Mouse (Mus musculus): Measurements from ENCODE around the gene Efs. TPM values are rescaled to one million over a fixed set of nuclear protein-coding genes. Genes with fewer than 3 reads are reported as not detected.

Gene Efs
- polyA plus RNA-seq, 1 experiment from 2014 or later, result 1.5 TPM

GRCm38 (mm10) chr14:54912109-54912850 is 13.6 kb downstream of the Efs start:
- H3K36me3 ChIP-seq, result peaks cover 1% of the 10 kb centered on the region; the same call in 1 of the 2 replicates
- H3K9me3 ChIP-seq (replicated peaks), result no peaks in the 10 kb centered on the region
- WGBS (ENCODE audit: insufficient replicate concordance), result 6% methylated on average over 45 of the region's 69 CpGs
- H3K4me1 ChIP-seq, result peaks cover 12% of the 10 kb centered on the region
- peak overlapping the region; percentile 59 for H3K9ac ChIP-seq
- peak overlapping the region; percentile 62 for H3K4me3 ChIP-seq
- peaks cover 75% of the 10 kb centered on the region for H3K27me3 ChIP-seq (replicated peaks)
- ATAC-seq, result no peak
- H3K27ac ChIP-seq, result no peak overlapping the region
- peak overlapping the region; percentile 82 for H3K4me2 ChIP-seq

GRCm38 (mm10) chr14:54908682-54909081 is 17.2 kb downstream of the Efs start:
- 43% methylated on average over 7 of the region's 7 CpGs for WGBS (ENCODE audit: insufficient replicate concordance)
- no peak for ATAC-seq
- Histone ChIP-seq H3K27me3 (replicated peaks) (peaks cover 45% of the 10 kb centered on the region), H3K36me3 (peaks cover 5% of the 10 kb centered on the region; the same call in 1 of the 2 replicates), H3K27ac (no peak overlapping the region), H3K4me3 (no peak overlapping the region), H3K9ac (no peak overlapping the region), H3K9me3 (replicated peaks) (no peaks in the 10 kb centered on the region), H3K4me2 (no peak overlapping the region), H3K4me1 (peaks cover 12% of the 10 kb centered on the region)

DNA sequence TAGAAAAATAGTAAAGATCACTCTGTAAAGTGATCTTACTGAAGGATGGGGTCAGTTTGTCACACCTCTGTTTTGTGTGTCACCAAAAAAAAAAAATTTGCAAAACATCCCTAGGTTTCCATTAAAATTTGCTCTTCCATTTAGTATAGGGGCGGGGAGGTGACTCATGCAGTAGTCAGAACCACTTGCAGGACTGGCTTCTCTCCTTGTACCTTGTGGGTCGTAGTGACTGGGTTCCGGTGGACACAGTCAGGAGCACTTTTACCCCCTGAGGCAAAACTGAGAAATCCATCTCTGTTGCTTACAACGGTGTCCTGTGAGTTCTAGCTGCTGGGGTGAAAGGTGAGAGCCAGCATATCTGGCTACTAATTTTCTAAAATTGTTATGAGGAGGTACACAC is 22.3 kb downstream of the Efs start:
- ATAC-seq, result no peak
- no peak overlapping the region for H3K27ac ChIP-seq
- 78% methylated on average over 4 of the region's 4 CpGs for WGBS (ENCODE audit: insufficient replicate concordance)
- no peaks in the 10 kb centered on the region for H3K9me3 ChIP-seq (replicated peaks)
- H3K27me3 ChIP-seq (replicated peaks), result no peaks in the 10 kb centered on the region; the same call in 1 of the 2 replicates
- no peak overlapping the region for H3K4me2 ChIP-seq
- H3K4me1 ChIP-seq, result no peaks in the 10 kb centered on the region
- H3K36me3 ChIP-seq, result peaks cover 10% of the 10 kb centered on the region; the same call in 1 of the 2 replicates
- no peak overlapping the region for H3K4me3 ChIP-seq
- H3K9ac ChIP-seq, result no peak overlapping the region

- no peak overlapping the region for H3K4me3 ChIP-seq
- H3K36me3 ChIP-seq, result peaks cover 38% of the 10 kb centered on the region
- WGBS (ENCODE audit: insufficient replicate concordance), result 1% methylated on average over 3 of the region's 3 CpGs
- no peak overlapping the region for H3K27ac ChIP-seq
- H3K4me2 ChIP-seq, result no peak overlapping the region
- H3K27me3 ChIP-seq (replicated peaks), result no peaks in the 10 kb centered on the region
- H3K9ac ChIP-seq, result no peak overlapping the region
- ATAC-seq, result 0 out of 2 replicates have a peak, but pooled peaks have one; percentile 34
- peaks cover 12% of the 10 kb centered on the region for H3K4me1 ChIP-seq
- no peaks in the 10 kb centered on the region for H3K9me3 ChIP-seq (replicated peaks)
Observed at GRCm38 (mm10) chr14:54900383-54900782, 25.5 kb downstream of the Efs start.

GRCm38 (mm10) chr14:54897445-54897844 is 28.5 kb downstream of the Efs start:
- peaks cover 27% of the 10 kb centered on the region for H3K4me1 ChIP-seq
- no peak overlapping the region for H3K4me3 ChIP-seq
- H3K9ac ChIP-seq, result no peak overlapping the region
- no peak overlapping the region for H3K27ac ChIP-seq
- no peaks in the 10 kb centered on the region for H3K9me3 ChIP-seq (replicated peaks)
- H3K4me2 ChIP-seq, result no peak overlapping the region
- peaks cover 39% of the 10 kb centered on the region for H3K36me3 ChIP-seq
- ATAC-seq, result no peak
- no peaks in the 10 kb centered on the region for H3K27me3 ChIP-seq (replicated peaks)
- 71% methylated on average over 2 of the region's 2 CpGs for WGBS (ENCODE audit: insufficient replicate concordance)

- peak overlapping the region; percentile 78 for H3K4me2 ChIP-seq
- no peaks in the 10 kb centered on the region for H3K9me3 ChIP-seq (replicated peaks)
- peak overlapping the region; percentile 88 for H3K27ac ChIP-seq
- H3K36me3 ChIP-seq, result peaks cover 39% of the 10 kb centered on the region
- peak overlapping the region; percentile 92 for H3K4me3 ChIP-seq
- no peaks in the 10 kb centered on the region for H3K27me3 ChIP-seq (replicated peaks)
- peaks cover 31% of the 10 kb centered on the region for H3K4me1 ChIP-seq
- peak; percentile 53 for ATAC-seq
- peak overlapping the region; percentile 98 for H3K9ac ChIP-seq
- under 1% methylated on average over 54 of the region's 54 CpGs for WGBS (ENCODE audit: insufficient replicate concordance)
Observed at GRCm38 (mm10) chr14:54894296-54895151, 31.4 kb downstream of the Efs start.

GRCm38 (mm10) chr14:54893651-54894181 is 32.2 kb downstream of the Efs start:
- Histone ChIP-seq H3K27ac (peak overlapping the region; percentile 88), H3K4me2 (peak overlapping the region; percentile 78), H3K9me3 (replicated peaks) (no peaks in the 10 kb centered on the region), H3K4me3 (peak overlapping the region; percentile 92), H3K9ac (peak overlapping the region; percentile 98), H3K36me3 (peaks cover 34% of the 10 kb centered on the region), H3K27me3 (replicated peaks) (no peaks in the 10 kb centered on the region), H3K4me1 (peaks cover 31% of the 10 kb centered on the region)
- WGBS (ENCODE audit: insufficient replicate concordance), result 2% methylated on average over 38 of the region's 38 CpGs
- peak; percentile 99 for ATAC-seq

DNA sequence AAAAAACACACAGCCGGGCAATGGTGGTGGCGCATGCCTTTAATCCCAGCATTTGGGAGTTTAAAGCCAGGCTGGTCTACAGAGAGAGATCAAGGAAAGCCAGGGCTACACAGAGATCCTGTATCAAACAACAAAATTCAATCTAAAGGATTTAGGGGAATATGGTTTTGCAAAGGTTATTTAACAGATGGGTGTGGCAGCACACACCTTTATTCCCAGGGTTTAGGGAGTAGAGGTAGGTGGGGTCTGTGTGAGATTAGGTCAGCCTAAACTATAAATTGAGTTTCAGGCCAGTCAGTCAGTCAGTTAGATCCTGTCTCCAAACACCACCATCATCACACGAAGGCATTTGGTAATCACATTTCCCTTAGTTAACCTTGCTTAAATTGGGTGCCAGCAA is 33.7 kb downstream of the Efs start, which contains the start of gene Pabpn1:
Gene Pabpn1, plus strand, starts transcription at position 301 of the 400 bp plus-strand sequence.
- H3K9me3 ChIP-seq (replicated peaks), result no peaks in the 10 kb centered on the region
- H3K27ac ChIP-seq, result peak within 1 kb of the TSS; percentile 81
- peaks cover 31% of the 10 kb centered on the region for H3K4me1 ChIP-seq
- H3K4me3 ChIP-seq, result peak within 1 kb of the TSS; percentile 60
- H3K36me3 ChIP-seq, result peaks cover 19% of the 10 kb centered on the region
- H3K27me3 ChIP-seq (replicated peaks), result no peaks in the 10 kb centered on the region
- 94% methylated on average over 3 of the region's 3 CpGs for WGBS (ENCODE audit: insufficient replicate concordance)
- H3K9ac ChIP-seq, result peak within 1 kb of the TSS; percentile 65
- peak within 1 kb of the TSS; percentile 71 for H3K4me2 ChIP-seq
- ATAC-seq, result no peak

- WGBS (ENCODE audit: insufficient replicate concordance), result 84% methylated on average over 11 of the region's 11 CpGs
- Histone ChIP-seq H3K4me2 (no peak overlapping the region), H3K27ac (no peak overlapping the region), H3K9me3 (replicated peaks) (no peaks in the 10 kb centered on the region), H3K4me1 (peaks cover 21% of the 10 kb centered on the region), H3K36me3 (peaks cover 6% of the 10 kb centered on the region; the same call in 1 of the 2 replicates), H3K27me3 (replicated peaks) (no peaks in the 10 kb centered on the region), H3K9ac (0 out of 2 replicates have a peak overlapping the region, but pooled peaks have one; percentile 4), H3K4me3 (no peak overlapping the region)
- ATAC-seq, result no peak
Observed at GRCm38 (mm10) chr14:54885309-54885708, 40.6 kb downstream of the Efs start.

- peak overlapping the region; percentile 75 for H3K9ac ChIP-seq
- peak overlapping the region; percentile 66 for H3K4me3 ChIP-seq
- H3K36me3 ChIP-seq, result peaks cover 6% of the 10 kb centered on the region; the same call in 1 of the 2 replicates
- H3K27me3 ChIP-seq (replicated peaks), result no peaks in the 10 kb centered on the region
- no peaks in the 10 kb centered on the region for H3K9me3 ChIP-seq (replicated peaks)
- peak overlapping the region; percentile 80 for H3K4me2 ChIP-seq
- 54% methylated on average over 21 of the region's 21 CpGs for WGBS (ENCODE audit: insufficient replicate concordance)
- peak overlapping the region; percentile 77 for H3K27ac ChIP-seq
- ATAC-seq, result 0 out of 2 replicates have a peak, but pooled peaks have one; percentile 16
- H3K4me1 ChIP-seq, result peaks cover 21% of the 10 kb centered on the region
Observed at GRCm38 (mm10) chr14:54884022-54884712, 41.8 kb downstream of the Efs start.

Measured in liver, embryonic 12.5 days (tissue).